Mouse (Mus musculus) erythroblast, embryonic 14.5 days (primary cell): ENCODE results near the gene Btbd19.

ENCODE experiments used
- GATA1 ChIP-seq: IDR thresholded peaks from 2 replicates; pipeline ENCODE4 v1.6.1; 2012; ENCODE audit warnings: low read length, inconsistent platforms, mixed read lengths
- TAL1 ChIP-seq: IDR thresholded peaks from 3 replicates; pipeline ENCODE4 v1.6.1; 2012; ENCODE audit warnings: low read length, inconsistent platforms, mixed read lengths

- TF ChIP-seq GATA1 (no peak), TAL1 (no peak)
Measured at GRCm38 (mm10) chr4:117150212-117150733, 24.7 kb upstream of the Btbd19 start.
